Mouse (Mus musculus) retina, postnatal 7 days (tissue): ENCODE measurements around the gene Itgae.

Experiments used
- DNase-seq: peaks from one replicate; pipeline ENCODE4 v3.0.0-alpha.2; 2012; ENCODE audit warnings: low read depth, low spot score

Gene Itgae

DNA sequence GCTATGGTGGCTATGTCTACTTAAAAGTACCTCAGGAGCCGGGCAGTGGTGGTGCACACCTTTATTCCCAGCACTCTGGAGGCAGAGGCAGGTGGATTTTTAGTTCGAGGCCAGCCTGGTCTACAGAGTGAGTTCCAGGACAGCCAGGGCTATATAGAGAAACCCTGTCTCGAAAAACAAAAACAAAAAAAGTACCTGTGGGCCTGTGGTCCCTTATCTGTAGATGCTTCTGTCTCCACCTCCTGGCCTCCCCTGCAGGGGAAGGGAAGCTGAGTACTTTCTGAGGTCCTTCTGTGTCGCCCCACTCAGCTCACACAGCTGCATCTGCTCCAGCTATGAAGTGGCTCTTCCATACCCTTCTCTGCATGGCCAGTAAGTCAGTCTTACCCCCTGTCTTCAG is at the start of gene Itgae:
TSS of gene Itgae (plus strand) at position 301 of the 400 bp plus-strand sequence.
- DNase-seq = no peak

GRCm38 (mm10) chr11:73044229-73044755 is 46.1 kb upstream of the Itgae start:
- DNase-seq = no peak

GRCm38 (mm10) chr11:73044789-73045188 is 45.6 kb upstream of the Itgae start:
- no peak for DNase-seq

DNA sequence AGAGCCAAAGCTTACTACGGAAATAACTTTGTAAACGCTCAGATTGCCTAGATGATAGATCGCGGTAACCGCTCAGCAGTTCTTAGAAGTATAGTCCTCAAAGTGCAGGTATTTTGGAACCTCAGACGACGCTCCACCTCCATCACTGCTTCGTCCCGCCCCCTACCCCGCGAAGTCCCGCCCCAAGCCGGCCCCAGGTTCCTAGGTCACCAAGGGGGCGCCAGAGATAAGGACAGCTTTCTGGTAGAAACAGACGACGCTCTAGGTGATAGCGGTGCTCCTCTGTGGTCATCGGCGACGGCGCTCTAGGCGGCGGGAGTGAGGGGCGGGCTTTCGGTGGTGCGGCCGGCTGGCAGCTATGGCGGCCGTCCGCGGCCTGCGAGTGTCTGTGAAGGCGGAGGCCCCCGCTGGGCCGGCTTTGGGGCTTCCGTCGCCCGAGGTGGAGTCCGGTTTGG is 42.8 kb upstream of the Itgae start, which contains the start of gene Ncbp3:
TSS of gene Ncbp3 (plus strand) at position 242 of the 455 bp plus-strand sequence.
- peak; percentile 98 for DNase-seq

DNA sequence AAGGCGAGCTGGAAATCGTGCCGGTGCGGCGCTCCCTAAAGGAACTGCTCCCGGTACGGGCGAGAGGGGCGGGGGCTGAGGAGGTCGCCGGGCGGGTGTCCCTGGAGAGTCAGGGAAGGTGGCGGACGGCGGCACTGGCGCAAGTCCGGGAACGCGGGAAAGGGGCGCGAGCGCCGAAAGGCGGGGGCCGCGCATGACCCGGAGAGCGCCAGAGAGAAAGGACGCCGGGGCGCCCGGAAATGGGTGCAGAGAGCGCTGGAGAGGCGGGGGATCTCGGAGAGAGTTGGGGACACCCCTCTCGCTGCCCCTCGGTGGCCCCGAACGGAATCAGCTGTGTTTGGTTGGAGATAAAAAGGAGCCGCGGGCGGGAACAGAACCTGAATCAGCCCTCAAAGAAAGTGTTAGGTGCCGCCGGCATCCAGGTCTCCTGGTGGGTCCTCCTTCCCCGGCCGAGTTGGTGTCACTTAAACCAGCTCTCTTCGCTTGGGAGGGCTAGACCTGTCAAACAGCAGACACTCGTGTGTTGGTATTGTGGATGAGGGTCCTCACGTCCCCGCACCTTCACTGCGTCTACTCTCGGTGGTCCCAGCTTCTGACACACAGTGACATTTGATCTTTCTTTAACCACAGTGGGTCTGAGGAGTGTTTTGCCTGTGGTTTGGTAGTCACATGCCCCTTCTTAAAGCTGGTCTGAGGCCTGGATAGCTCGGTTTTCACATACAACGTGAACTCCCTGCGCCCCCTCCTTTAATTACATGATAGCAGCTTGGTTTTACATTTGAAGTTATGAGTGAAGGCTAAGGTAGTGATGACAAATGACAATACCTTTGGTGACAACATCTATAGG is 42.1 kb upstream of the Itgae start:
- DNase-seq = no peak

DNA sequence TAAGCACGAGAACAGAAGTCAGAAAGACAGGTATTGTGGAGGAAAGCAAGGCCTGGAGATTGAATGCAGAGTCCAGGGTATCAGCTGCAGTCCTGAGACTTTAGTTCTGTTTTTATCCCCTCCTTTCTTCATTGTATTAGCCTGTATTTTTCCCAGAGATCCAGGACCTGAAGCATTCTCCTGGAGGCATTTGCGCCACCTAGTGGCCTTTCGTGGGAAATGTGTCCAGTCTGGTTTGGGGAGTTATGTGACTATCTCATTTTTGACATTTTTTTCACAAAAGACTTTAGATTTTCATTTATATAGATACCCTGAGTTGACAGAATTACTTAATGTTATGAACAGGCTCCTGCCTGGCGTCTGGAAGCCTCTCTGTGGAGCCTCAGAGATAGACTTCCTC is 41.0 kb upstream of the Itgae start:
- DNase-seq = peak; percentile 73

GRCm38 (mm10) chr11:73052795-73053194 is 37.6 kb upstream of the Itgae start:
- DNase-seq = no peak

- no peak for DNase-seq
Measured at GRCm38 (mm10) chr11:73057701-73058100, 32.7 kb upstream of the Itgae start.

GRCm38 (mm10) chr11:73059630-73060029 is 30.8 kb upstream of the Itgae start:
- no peak for DNase-seq

DNA sequence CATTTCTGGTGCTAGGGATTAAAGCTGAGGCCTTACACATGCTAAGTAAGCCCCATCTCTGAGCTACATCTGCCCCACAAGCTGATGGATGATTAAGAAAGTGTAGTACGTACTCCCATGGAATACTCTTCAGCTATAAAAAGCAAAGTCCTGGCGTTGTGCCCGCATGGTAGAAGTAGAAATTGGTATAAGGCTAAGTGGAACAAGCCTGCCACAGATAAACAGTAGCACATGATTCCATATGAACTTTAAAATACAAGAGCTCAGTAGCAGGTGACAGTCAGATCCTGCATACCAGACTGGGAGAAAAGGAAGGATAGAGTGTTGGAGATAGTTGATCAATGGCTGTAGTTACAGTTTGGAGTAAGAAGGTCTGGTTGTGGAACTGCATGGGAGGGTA is 29.0 kb upstream of the Itgae start:
- DNase-seq = no peak

- DNase-seq = no peak
Measured at GRCm38 (mm10) chr11:73071839-73072238, 18.5 kb upstream of the Itgae start.

GRCm38 (mm10) chr11:73076295-73076694 is 14.1 kb upstream of the Itgae start:
- no peak for DNase-seq

DNA sequence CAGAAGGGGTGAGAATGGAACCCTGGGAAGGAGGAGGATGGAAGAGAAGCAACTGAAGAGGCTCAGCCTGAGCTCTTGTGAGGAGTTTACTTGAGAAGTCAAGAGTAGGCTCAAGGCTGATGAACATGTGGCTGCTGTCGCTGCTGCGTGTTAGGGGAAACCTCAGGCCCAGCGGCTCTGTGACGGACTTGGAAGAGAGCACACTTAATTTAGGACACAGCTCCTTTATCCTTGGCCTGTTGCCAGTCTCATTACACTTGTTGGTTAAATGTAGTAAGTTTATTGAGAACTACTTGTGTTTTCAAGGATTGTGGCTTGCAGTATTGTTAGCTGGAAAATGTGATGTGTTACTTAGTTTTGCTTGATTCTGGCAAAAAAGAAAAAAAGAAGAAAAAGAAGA is 13.7 kb upstream of the Itgae start:
- DNase-seq = no peak

DNA sequence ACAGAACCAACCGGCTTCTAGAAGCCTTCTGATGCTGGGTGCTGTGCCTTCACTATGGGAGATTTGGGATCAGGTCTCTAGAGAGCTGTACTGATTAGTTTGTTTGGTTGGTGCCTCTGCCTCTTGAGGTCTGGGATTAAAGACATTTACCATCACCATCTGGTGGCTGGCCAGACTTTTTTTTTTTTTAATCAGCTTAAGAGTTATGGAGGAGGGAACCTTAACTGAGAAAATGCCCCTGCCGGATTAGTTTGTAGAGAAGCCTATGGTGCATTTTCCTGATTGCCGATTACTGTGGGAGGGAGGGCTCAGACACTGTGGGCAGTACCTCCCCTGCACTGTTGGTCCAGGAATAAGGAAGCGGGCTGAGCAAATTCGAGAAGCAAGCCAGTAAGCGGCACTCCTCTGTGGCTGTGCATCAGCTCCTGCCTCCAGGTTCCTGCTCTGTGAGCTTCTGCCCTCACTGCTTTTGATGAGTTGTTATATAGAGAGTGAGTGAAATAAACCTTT is 13.1 kb upstream of the Itgae start:
- peak; percentile 69 for DNase-seq

DNA sequence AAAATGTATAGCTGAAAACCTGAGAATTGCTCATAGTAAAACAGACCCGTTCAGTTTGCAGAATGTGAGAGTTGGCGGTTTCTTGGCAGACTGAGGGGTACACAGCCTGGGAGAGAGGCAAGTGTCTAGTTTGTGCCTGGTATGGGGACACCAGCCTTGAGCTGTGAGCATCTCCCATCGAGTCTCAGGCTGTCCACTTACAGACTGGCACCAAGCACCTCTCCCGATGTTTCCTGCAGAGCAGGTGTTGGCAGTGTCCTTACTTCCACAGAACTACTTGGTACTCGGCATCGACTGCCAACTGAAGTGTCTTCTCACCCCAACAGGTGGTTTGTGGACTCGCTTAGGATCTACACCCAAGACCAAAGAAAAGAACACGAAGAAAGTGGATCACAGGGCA is 11.8 kb upstream of the Itgae start:
- DNase-seq = no peak

DNA sequence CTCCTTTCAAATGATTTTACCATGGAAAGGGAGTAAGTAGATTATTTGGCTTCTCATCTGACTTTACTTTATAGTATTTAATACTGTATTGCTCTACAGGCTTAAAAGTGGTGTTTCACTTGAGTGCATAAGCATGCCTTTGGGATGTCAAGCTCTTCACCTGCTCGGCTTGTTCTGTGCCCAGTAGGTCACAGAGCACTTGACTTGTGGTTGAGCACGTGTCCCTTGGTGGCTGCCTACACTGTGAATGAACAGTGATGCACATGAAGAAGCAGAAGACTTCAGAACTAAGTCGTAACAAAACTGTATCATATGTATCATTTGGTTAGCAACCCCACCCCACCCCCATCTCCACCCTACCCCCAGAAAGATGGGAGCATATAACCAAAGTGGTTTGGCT is 10.1 kb upstream of the Itgae start:
- DNase-seq = no peak

GRCm38 (mm10) chr11:73084303-73084702 is 6.1 kb upstream of the Itgae start:
- DNase-seq = no peak

DNA sequence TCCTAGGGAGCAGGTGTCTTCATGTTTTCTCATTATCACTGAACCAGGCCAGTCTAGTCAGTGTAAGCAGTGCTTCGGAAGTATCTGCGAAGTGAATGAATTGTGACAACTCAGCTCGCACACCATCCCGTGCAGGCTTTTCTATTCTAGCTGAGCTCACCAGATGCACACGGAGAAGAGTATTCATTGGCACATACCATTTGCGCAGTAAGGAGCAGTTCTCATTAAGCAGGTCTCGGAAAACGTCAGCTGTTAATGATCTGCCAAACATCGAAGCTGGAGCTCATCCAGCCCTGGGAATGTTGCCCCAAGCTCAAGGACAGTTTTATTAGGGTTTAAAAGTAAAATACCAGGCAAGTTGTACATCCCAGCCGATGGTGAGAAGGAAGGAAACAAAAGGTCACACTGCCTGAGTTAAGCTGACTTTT is 5.6 kb upstream of the Itgae start:
- no peak for DNase-seq

DNA sequence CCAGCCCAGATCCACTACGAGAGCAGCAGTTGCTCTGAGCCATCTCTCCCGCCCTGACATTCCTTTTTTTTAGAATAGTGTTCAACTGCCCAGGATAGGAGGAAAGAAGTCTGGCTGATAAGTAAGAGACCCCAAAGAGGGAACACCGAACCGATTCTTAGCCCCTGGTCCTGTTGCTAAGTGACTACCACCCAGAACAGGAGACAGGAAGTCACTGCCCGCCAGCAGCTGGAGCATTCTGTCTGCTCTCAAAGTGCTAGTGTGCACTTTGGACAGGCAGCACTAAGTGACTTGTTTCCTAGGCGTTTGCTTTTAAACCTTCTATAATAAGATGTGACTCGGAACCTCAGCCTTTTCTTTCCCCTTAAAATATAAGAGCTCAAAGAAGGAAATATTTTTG is 5.0 kb upstream of the Itgae start:
- DNase-seq = no peak

DNA sequence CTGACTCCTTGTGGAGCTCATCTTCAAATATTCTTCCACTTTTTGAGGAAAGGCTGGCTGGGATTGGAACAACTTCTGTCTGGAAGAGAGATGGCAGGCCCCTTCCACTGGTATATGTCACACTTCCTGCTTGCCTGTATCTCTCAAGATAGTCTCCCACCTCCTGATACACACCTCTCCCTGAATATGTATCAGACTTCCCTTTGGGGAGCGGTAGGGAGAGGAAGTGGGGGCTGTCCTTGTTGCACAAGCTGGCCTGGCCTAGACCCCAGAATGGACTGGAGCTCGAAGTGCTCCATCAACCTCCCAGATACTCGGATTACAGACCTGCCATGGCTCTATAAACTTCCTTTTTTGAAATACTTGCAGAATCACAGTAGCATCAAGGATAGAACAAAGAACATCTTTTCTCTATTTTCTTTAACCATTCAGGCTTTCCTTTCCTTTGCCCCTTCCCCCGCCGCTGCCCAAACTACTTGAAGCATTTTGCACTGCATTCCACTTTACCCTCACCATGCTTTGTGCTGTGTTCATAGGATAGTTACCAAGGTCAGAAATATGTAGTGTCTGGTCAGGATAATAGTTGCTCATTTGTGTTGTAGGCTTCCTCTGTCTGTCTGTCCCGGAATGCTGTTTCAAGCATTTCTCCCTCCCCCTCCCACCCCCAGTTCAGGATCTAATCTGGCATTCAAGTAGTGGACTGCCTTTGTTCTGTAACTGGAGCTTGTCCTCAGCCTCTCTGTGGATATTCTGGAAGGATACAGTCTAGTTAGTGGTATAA is 2.5 kb upstream of the Itgae start:
- DNase-seq = no peak

- no peak for DNase-seq
Measured at GRCm38 (mm10) chr11:73090826-73091225, 443 bp downstream of the Itgae start.

- no peak for DNase-seq
Measured at GRCm38 (mm10) chr11:73092057-73092456, 1.7 kb downstream of the Itgae start.
